Mouse (Mus musculus) neural tube, embryonic 12.5 days (tissue): ENCODE results near the gene Il10rb. TPM values are rescaled to one million over a fixed set of nuclear protein-coding genes. Genes with fewer than 3 reads are reported as not detected.

Experiments used
- ATAC-seq: fragments of 200-750 bp; cut with Nextera tagmentation; 2 replicates; pipeline ENCODE4 v1.8.0; 2017; ENCODE audit warnings: low read depth, mild to moderate bottlenecking, moderate TSS enrichment, moderate library complexity; ENCODE audit not compliant: low FRiP score
- H3K27ac ChIP-seq: fragments of 300-500 bp; sonication (generic); 2 replicates; pipeline ENCODE4 v1.5.1; 2016
- H3K27me3 ChIP-seq: fragments of 300-500 bp; sonication (generic); replicated peaks from 2 replicates; pipeline ENCODE4 v1.6.1; 2016; ENCODE audit warnings: mild to moderate bottlenecking
- H3K36me3 ChIP-seq: fragments of 300-500 bp; sonication (generic); 2 replicates; pipeline ENCODE4 v1.6.1; 2016; ENCODE audit warnings: mild to moderate bottlenecking
- H3K4me1 ChIP-seq: fragments of 300-500 bp; sonication (generic); 2 replicates; pipeline ENCODE4 v1.6.1; 2016
- H3K4me2 ChIP-seq: fragments of 300-500 bp; sonication (generic); replicated peaks from 2 replicates; pipeline ENCODE4 v1.6.1; 2016; ENCODE audit warnings: mild to moderate bottlenecking
- H3K4me3 ChIP-seq: fragments of 300-500 bp; sonication (generic); 2 replicates; pipeline ENCODE4 v1.5.1; 2016
- H3K9ac ChIP-seq: fragments of 300-500 bp; sonication (generic); 2 replicates; pipeline ENCODE4 v1.6.1; 2016; ENCODE audit warnings: mild to moderate bottlenecking
- H3K9me3 ChIP-seq: fragments of 300-500 bp; sonication (generic); 2 replicates; pipeline ENCODE4 v1.6.1; 2016; ENCODE audit warnings: mild to moderate bottlenecking
- WGBS: fragments of 180-500 bp; shearing (Covaris S2); methylation state at CpG from one replicate; pipeline ENCODE4 v1.1.7; 2016; 5-methylcytosine and 5-hydroxymethylcytosine counted together
- polyA plus RNA-seq: library from polyadenylated mRNA; unstranded; fragments of >200 nt; fragmentation: Nextera tagmentation; extraction: Ambion mirVana; gene quantifications from 2 replicates; pipeline ENCODE4 v1.2.1, GENCODE M21; 2016

The Il10rb gene
- polyA plus RNA-seq, 1 experiment from 2014 or later = 9.0 TPM

DNA sequence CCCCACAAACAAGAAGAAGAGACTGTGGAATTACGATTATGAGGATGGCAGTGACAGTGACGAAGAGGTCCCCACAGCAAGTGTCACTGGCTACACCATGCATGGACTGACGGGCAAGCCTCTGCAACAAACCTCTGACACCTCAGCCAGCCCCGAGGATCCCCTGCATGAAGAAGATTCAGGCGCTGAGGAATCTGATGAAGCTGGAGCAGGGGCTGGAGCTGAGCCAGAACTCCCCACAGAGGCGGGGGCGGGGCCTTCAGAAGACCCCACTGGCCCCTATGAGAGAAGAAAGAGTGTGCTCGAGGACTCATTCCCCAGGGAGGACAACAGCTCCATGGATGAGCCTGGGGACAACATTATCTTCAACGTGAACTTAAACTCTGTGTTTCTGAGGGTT is 2.2 kb upstream of the Il10rb start:
- Histone ChIP-seq H3K9me3 (no peaks in the 10 kb centered on the region), H3K27ac (no peak overlapping the region), H3K4me1 (peaks cover 13% of the 10 kb centered on the region; the same call in 1 of the 2 replicates), H3K4me2 (no peak overlapping the region), H3K27me3 (0 out of 2 replicates have a peak, but pooled peaks cover 4% of the 10 kb centered on the region), H3K4me3 (no peak overlapping the region), H3K9ac (no peak overlapping the region), H3K36me3 (peaks cover 13% of the 10 kb centered on the region)
- 81% methylated on average over 9 of the region's 9 CpGs for WGBS
- no peak for ATAC-seq

DNA sequence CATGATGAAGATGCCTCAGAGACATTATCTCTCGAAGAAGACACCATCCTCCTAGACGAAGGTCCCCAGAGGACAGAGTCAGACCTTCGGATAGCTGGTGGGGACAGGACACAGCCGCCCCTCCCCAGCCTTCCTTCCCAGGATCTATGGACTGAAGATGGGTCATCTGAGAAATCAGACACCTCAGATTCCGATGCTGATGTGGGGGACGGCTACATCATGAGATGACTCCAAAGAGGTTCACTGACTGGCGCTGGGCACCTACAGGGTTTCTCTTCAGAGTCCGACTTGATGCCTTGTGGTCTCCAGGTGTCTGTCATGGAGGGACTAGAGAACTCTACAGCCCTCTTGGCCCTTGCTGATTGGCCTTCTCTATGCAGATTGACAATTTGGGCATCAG is 1.8 kb upstream of the Il10rb start:
- H3K36me3 ChIP-seq = peaks cover 13% of the 10 kb centered on the region
- 93% methylated on average over 8 of the region's 8 CpGs for WGBS
- H3K4me3 ChIP-seq = no peak overlapping the region
- no peak overlapping the region for H3K9ac ChIP-seq
- no peaks in the 10 kb centered on the region for H3K9me3 ChIP-seq
- peaks cover 13% of the 10 kb centered on the region; the same call in 1 of the 2 replicates for H3K4me1 ChIP-seq
- ATAC-seq = no peak
- H3K27me3 ChIP-seq = 0 out of 2 replicates have a peak, but pooled peaks cover 4% of the 10 kb centered on the region
- H3K27ac ChIP-seq = no peak overlapping the region
- H3K4me2 ChIP-seq = no peak overlapping the region

DNA sequence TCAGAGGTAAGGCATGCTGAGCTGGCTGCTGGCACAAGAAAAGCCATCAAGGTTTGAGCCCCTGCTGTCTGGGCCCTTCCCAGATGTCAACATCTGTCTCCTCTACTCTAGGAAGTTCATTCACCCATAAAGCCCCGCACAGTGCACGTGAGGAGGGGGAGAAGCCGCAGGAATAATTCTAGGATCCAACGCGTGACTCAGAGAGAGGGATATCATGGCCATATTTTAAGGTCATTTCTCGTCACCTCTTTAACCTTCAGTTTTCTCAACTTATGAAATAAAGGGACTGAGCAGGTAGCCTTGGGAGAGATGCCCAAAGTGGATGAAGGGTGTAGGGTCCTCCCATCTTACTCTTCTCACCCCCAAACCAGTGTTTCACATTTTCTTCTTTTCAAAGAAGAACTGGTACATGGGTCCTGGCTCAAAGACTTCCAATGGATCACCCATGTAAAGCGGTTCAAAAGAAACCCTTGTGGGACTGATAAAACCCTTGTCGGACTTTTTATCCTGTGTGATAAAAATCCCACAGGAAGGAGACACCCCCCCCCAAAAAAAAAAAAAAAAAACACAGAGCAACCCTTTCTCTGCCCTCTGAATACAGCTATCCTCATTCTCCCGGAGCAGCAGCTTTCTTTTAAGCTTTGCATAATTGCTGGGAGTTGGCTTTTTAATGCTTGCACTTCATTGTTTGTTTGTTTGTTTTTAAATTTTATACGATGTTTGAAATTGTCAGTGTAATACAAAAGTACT is 961 bp upstream of the Il10rb start:
- no peak overlapping the region for H3K4me3 ChIP-seq
- H3K27me3 ChIP-seq = 0 out of 2 replicates have a peak, but pooled peaks cover 4% of the 10 kb centered on the region
- H3K9ac ChIP-seq = no peak overlapping the region
- no peak overlapping the region for H3K27ac ChIP-seq
- ATAC-seq = no peak
- 73% methylated on average over 10 of the region's 10 CpGs for WGBS
- H3K36me3 ChIP-seq = peaks cover 13% of the 10 kb centered on the region
- H3K4me2 ChIP-seq = no peak overlapping the region
- no peaks in the 10 kb centered on the region for H3K9me3 ChIP-seq
- peaks cover 13% of the 10 kb centered on the region; the same call in 1 of the 2 replicates for H3K4me1 ChIP-seq

DNA sequence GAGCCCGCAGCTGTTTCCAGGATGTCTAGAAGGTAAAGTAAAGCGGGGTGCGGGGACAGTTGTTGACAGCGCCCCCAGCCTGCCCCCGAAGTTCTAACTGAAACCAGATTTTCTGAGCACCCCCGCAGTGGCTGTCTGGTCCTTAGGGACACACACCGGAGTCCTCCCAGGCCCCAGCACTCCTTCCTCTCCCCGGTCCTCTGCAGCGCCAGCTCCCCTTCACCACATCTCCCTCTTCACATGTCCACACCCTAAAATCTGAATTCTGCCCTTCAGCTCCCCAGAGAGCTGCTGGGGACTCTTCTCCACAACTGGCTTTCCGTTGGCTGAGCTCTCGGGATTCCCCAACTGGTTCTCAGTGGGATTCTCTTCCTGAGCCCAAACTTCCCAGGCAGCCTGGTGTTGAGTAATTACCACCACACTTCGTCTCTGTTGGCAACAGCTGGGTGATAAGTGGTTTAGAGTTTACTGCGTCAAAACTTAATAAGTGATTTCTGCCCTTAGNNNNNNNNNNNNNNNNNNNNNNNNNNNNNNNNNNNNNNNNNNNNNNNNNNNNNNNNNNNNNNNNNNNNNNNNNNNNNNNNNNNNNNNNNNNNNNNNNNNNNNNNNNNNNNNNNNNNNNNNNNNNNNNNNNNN is 739 bp downstream of the Il10rb start:
- Histone ChIP-seq H3K4me2 (peak overlapping the region; percentile 99), H3K9ac (peak overlapping the region; percentile 67), H3K36me3 (peaks cover 13% of the 10 kb centered on the region), H3K9me3 (no peaks in the 10 kb centered on the region), H3K27me3 (0 out of 2 replicates have a peak, but pooled peaks cover 4% of the 10 kb centered on the region), H3K4me1 (peaks cover 13% of the 10 kb centered on the region; the same call in 1 of the 2 replicates), H3K27ac (no peak overlapping the region), H3K4me3 (peak overlapping the region; percentile 56)
- peak; percentile 26; the same call in 1 of the 2 replicates for ATAC-seq
- WGBS = 2% methylated on average over 13 of the region's 13 CpGs

DNA sequence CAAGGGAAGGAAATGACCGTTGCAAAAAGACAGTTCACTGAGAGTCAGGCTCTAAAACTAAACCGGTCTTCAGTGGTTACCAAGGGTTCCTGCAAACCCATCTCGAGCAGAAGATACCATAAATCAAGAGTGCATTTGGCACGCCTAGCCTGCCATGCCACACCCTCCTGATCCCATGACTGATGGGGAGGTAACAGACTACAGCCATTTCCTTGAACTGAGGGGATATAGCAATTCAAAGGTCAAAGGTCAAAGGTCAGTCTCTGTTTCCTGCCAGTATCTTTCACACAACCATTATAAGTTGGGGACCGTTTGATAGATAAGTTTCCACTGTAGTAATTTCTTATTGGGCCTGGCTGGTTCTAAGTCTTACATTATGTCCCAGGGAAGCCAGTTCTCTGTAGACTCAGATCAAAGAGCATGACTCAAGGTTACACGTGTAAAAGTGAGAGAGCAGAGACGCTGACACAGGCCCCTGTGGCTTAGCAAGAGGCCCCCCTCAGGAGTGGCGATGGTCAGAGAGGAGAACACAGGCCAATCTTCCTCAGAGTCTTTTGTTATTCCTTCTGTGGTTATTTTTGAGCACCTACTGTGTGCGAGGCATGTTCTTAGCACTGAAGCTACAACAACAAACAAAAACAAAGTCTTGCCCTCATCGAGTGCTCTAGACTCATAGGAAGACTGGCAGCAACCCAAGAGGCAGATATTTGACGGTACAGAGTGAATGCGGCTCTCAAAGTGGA is 7.3 kb downstream of the Il10rb start:
- no peak overlapping the region for H3K4me2 ChIP-seq
- H3K4me3 ChIP-seq = no peak overlapping the region
- H3K27me3 ChIP-seq = no peaks in the 10 kb centered on the region
- no peaks in the 10 kb centered on the region for H3K4me1 ChIP-seq
- H3K36me3 ChIP-seq = no peaks in the 10 kb centered on the region; the same call in 1 of the 2 replicates
- H3K9ac ChIP-seq = no peak overlapping the region
- no peak for ATAC-seq
- no peaks in the 10 kb centered on the region for H3K9me3 ChIP-seq
- 57% methylated on average over 12 of the region's 12 CpGs for whole genome bisulfite sequencing
- H3K27ac ChIP-seq = no peak overlapping the region

DNA sequence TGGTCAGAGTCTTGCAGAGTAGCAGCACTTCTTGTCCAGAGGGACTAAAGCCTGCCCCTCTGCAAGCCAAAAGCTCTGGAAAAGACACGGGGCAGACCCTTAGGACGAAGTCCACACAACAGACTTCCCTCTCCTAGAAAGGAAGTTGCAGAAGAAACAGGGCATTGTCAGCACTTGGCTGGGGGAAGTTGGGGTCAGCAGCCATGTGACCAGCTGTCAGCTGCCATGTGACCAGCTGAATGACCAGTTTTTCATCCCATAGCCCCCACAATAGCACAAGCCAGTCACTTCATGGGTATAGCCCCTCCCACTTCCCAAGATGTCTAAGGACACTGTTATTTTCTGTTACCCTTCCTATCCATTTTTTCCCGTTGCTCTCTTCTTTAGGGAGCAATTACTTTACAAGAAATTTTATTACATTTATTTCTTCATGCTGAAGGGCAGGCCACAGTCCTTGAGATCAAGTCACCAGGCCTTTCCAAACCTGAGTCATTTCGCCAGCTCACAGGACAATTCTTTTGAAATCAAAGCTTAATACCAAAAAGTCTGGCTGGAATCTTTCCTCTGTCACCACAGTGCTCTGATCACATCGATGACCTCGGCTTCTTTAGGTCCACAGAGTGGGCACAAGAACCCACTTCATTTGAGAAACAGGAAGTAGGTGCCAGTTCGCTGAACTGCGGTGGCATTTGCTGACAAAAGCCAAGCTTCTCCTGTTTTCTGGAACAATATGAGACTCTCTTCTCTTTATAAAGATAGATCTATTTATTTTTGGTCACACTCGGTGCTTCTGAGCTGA is 9.6 kb downstream of the Il10rb start:
- Histone ChIP-seq H3K9me3 (no peaks in the 10 kb centered on the region), H3K4me3 (no peak overlapping the region), H3K9ac (no peak overlapping the region), H3K27me3 (no peaks in the 10 kb centered on the region), H3K4me1 (no peaks in the 10 kb centered on the region), H3K4me2 (no peak overlapping the region), H3K36me3 (no peaks in the 10 kb centered on the region; the same call in 1 of the 2 replicates), H3K27ac (no peak overlapping the region)
- no peak for ATAC-seq
- WGBS = 90% methylated on average over 9 of the region's 9 CpGs

DNA sequence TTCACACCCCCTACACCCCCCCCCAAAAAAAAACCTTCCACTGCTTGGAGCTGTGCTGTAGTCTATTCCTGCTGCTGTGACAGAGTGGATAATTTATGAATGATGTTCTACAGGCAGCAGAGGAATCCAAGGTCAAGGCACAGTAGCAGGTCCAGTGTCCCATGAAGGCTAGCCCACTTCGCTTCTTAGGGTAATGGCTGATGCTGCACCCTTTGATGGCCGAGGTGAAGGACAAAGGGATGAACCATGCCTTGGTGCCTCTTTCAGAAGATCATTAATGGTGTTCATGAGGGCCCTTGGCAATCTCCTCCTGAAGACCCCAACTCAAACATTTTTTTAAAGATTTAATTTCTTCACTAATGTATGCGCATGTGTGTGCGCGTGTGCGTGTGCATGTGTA is 10.4 kb downstream of the Il10rb start:
- Histone ChIP-seq H3K9ac (no peak overlapping the region), H3K4me1 (no peaks in the 10 kb centered on the region), H3K27ac (no peak overlapping the region), H3K4me3 (no peak overlapping the region), H3K36me3 (no peaks in the 10 kb centered on the region; the same call in 1 of the 2 replicates), H3K9me3 (no peaks in the 10 kb centered on the region), H3K27me3 (no peaks in the 10 kb centered on the region), H3K4me2 (no peak overlapping the region)
- 97% methylated on average over 6 of the region's 6 CpGs for WGBS
- no peak for ATAC-seq

DNA sequence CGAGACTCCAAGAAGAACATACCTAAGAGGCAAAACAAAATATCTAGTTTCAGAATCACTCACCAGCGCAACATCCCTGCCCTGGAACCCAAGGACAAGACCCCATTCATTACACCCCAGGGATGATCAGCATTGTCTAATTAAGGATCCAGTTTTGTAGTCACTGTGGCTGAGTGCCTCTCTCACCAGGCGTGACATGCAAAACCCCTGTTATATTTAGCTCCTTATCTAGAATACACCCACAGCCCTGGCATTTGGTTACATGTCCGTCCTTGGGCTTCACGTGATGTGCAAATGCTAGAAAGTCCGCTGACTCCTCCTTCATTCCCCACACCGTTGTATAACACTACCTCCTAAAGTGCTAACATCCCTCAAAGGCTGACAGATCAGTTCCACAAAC is 11.0 kb downstream of the Il10rb start:
- Histone ChIP-seq H3K27me3 (no peaks in the 10 kb centered on the region), H3K36me3 (no peaks in the 10 kb centered on the region; the same call in 1 of the 2 replicates), H3K27ac (no peak overlapping the region), H3K9ac (no peak overlapping the region), H3K4me3 (no peak overlapping the region), H3K4me2 (no peak overlapping the region), H3K9me3 (no peaks in the 10 kb centered on the region), H3K4me1 (no peaks in the 10 kb centered on the region)
- WGBS = 88% methylated on average over 7 of the region's 7 CpGs
- ATAC-seq = no peak

DNA sequence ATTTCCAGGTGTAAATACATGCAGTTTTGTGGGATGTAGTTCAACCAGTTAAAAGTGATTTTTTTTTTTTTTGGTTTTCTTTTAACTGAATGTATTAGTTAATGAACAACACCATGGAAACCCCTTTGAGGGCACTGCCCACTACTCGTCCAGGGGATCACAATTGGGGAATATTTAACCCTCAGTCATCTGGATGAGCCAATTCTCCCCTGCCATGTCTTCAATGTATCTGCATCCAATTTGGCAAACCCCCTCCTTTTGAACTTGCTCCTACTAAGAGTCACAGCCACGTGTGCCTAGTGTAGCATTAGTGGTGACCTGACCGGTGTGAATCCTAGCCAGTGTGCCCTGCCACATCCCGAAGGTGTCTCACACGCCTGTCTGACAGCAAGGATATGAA is 12.6 kb downstream of the Il10rb start:
- Histone ChIP-seq H3K9me3 (no peaks in the 10 kb centered on the region), H3K27me3 (no peaks in the 10 kb centered on the region), H3K4me3 (no peak overlapping the region), H3K4me2 (no peak overlapping the region), H3K4me1 (no peaks in the 10 kb centered on the region), H3K9ac (no peak overlapping the region), H3K27ac (no peak overlapping the region), H3K36me3 (no peaks in the 10 kb centered on the region; the same call in 1 of the 2 replicates)
- ATAC-seq = no peak
- WGBS = 73% methylated on average over 5 of the region's 5 CpGs

DNA sequence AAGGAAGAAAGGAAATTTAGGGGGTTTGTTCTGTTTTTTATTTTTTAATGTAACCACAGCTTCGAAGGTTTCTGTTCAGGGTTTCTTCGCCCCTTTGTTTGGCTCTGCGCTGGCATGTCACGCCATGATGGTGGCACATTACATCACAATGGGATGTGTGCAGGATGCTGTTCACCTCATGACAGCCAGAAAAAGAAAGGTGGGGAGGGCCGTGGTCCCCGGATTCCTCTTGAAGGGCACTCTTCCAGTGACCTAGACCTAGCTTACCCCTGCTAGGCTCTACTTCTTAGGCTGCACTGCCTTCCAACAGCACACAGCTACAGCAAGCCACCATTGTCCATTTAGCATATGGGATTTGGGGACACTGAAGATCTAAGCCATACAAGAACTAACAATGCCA is 19.9 kb downstream of the Il10rb start:
- H3K4me3 ChIP-seq = no peak overlapping the region
- whole genome bisulfite sequencing = 91% methylated on average over 6 of the region's 6 CpGs
- H3K27ac ChIP-seq = no peak overlapping the region
- H3K9ac ChIP-seq = no peak overlapping the region
- no peaks in the 10 kb centered on the region for H3K27me3 ChIP-seq
- H3K4me1 ChIP-seq = no peaks in the 10 kb centered on the region
- no peaks in the 10 kb centered on the region for H3K9me3 ChIP-seq
- H3K36me3 ChIP-seq = no peaks in the 10 kb centered on the region
- H3K4me2 ChIP-seq = no peak overlapping the region
- ATAC-seq = no peak

DNA sequence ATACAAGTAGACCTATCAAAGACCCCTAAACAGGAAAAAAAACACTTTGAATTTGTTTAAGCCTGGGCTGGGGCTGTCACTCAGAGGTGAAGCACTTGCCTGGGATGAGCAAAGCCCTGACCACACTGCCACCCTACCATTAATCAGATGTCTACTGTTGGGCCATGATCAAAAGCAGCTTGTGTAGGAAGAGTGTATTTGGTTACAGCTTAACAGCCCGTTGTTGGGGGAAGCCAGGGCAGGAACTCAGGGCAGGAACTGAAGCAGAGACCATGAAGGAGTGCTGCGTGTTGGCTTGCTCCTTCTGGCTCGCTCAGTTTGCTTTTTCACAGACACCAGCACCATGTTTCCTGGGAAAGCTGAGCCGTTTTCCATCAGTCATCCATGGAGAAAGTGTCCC is 20.6 kb downstream of the Il10rb start:
- Histone ChIP-seq H3K4me2 (no peak overlapping the region), H3K9me3 (no peaks in the 10 kb centered on the region), H3K27ac (no peak overlapping the region), H3K36me3 (no peaks in the 10 kb centered on the region), H3K9ac (no peak overlapping the region), H3K4me1 (no peaks in the 10 kb centered on the region), H3K4me3 (no peak overlapping the region), H3K27me3 (no peaks in the 10 kb centered on the region)
- ATAC-seq = no peak
- 86% methylated on average over 4 of the region's 4 CpGs for WGBS
